Mouse (Mus musculus): ENCODE data around the gene Zfp799. TPM values are rescaled to one million over a fixed set of nuclear protein-coding genes. Genes with fewer than 3 reads are reported as not detected.
"Not testable (repeated sequence)": the region's sequence is repeated elsewhere in the genome, so short reads cannot be mapped to it uniquely, and the experiment has no call there.

The Zfp799 gene
- total RNA-seq (2015; ENCODE audit: low replicate concordance) (0.42 and 1.1 TPM in 2 replicates), total RNA-seq (2017; ENCODE audit: low replicate concordance) (0.45 and 1.4 TPM in 2 replicates)

- peak; percentile 85 for ATAC-seq (replicated peaks; ENCODE audit: low FRiP score, poor library complexity, severe bottlenecking)
These were observed at the start of gene Zfp799 for GRCm38 (mm10) chr17:32829540-32830417. TSS of gene Zfp799 (minus strand) at chr17:32830261.

DNA sequence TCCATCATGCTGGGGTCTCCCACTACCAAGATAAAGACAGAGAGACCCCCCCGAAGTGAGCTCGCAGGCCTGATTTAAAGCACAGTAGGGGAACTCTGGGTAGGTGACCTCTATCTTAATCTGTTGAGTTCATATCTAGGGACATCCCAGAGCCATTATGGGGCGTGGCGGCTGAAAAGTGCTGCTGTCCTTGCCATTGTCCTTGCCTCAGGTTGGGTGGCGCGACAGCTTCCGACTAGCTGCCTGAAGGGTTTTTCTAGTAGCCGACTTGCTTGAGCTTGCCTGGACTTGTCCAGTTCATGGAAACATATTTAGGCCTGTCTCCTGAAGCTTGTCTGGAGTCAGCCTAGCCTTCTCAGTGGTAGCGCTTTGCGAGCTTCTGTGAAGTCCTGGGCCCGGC lies 48.7 kb upstream of the Zfp799 start:
- no peak for ATAC-seq (replicated peaks; ENCODE audit: low FRiP score, poor library complexity, severe bottlenecking)

GRCm38 (mm10) chr17:32877471-32878171 lies 47.6 kb upstream of the Zfp799 start:
- ATAC-seq (replicated peaks; ENCODE audit: low FRiP score, poor library complexity, severe bottlenecking) = no peak

GRCm38 (mm10) chr17:32872696-32873095 lies 42.6 kb upstream of the Zfp799 start:
- ATAC-seq (replicated peaks; ENCODE audit: low FRiP score, poor library complexity, severe bottlenecking) = no peak

DNA sequence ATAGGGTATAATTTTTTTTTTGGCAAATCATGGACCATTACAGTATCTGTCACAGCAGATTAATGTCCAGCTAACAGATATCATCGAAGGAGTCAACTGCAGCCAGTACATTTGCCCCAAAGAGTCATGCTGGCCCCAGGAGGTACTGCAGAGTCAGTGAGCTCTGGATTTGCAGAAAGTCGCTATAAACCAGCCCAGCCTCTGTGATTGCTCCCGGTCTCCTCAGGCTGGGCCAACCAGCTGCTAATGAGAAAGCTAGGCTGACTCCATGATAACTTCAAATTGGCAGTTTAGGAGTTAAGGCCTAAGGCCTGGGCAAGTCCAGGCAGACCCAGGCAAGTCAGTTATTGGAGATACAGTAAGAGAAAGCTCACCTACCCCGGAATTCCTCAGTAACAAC lies 42.0 kb upstream of the Zfp799 start:
- ATAC-seq (replicated peaks; ENCODE audit: low FRiP score, poor library complexity, severe bottlenecking) = no peak

DNA sequence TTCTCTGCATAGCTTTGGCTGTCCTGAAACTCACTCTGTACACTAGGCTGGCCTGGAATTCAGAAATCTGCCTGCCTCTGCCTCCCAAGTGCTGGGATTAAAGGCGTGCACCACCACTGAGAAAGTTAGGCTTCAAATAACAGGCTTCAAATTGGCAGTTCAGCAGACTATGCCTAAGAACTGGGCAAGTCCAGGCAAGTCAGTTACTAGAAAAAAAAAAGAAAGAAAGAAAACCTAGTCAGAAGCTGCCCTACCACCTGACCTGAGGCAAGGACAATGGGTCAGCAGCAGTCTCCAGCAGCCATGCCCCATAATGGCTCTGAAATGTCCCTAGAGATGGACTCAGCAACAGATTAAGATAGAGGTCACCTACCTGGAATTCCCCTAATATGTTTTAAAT lies 41.4 kb upstream of the Zfp799 start:
- no peak for ATAC-seq (replicated peaks; ENCODE audit: low FRiP score, poor library complexity, severe bottlenecking)

DNA sequence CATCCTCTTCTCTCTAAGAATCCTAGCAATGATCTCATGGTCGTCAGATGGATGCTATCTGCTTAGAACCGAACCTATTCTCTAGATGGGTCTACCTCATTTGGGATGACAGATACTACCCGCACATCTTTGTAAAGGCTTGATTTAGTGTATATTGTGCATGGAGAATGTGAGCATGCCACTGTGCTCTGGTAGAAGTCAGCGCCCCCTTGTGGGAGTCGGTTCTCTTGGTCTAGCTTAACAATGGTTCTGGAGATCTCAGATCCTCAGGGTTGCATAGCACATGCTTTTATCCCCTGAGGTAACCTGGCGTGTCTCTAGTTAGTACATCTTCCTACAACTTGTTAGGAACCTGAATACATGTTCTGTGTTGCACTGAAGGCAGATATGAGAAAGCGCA lies 37.2 kb upstream of the Zfp799 start:
- 0 out of 2 replicates have a peak, but pooled peaks have one; percentile 39 for ATAC-seq (replicated peaks; ENCODE audit: low FRiP score, poor library complexity, severe bottlenecking)

- ATAC-seq (replicated peaks; ENCODE audit: low FRiP score, poor library complexity, severe bottlenecking) = not testable (repeated sequence)
These were observed 26.7 kb upstream of the Zfp799 start for GRCm38 (mm10) chr17:32856713-32857112.

DNA sequence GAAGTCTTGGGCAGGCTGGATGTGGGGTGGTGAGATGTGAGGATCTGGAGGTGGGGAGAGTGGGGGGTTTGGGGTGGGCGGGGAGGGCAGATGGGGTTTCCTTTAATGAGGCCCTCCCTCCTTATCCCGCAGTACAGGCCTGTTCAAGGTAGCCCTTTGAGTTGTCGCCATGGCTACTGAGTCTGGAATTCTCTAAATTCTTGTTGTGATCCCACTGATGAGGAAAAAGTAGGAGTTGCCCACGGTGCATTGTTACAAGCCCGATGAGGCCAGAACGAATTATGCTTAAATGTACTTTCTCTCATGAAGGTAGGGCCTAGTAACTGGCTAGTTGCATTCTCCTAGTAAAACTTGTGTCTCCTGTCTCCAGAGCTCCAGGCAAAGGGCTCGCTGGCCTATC lies 21.5 kb upstream of the Zfp799 start:
- ATAC-seq (replicated peaks; ENCODE audit: low FRiP score, poor library complexity, severe bottlenecking) = no peak

GRCm38 (mm10) chr17:32841388-32841787 lies 11.3 kb upstream of the Zfp799 start:
- no peak for ATAC-seq (replicated peaks; ENCODE audit: low FRiP score, poor library complexity, severe bottlenecking)

GRCm38 (mm10) chr17:32839083-32839802 lies 9.2 kb upstream of the Zfp799 start:
- ATAC-seq (replicated peaks; ENCODE audit: low FRiP score, poor library complexity, severe bottlenecking) = no peak

GRCm38 (mm10) chr17:32830418-32830782 lies 339 bp upstream of the Zfp799 start:
- ATAC-seq (replicated peaks; ENCODE audit: low FRiP score, poor library complexity, severe bottlenecking) = no peak

GRCm38 (mm10) chr17:32816074-32816784 lies 13.8 kb downstream of the Zfp799 start:
- no peak for ATAC-seq (replicated peaks; ENCODE audit: low FRiP score, poor library complexity, severe bottlenecking)

DNA sequence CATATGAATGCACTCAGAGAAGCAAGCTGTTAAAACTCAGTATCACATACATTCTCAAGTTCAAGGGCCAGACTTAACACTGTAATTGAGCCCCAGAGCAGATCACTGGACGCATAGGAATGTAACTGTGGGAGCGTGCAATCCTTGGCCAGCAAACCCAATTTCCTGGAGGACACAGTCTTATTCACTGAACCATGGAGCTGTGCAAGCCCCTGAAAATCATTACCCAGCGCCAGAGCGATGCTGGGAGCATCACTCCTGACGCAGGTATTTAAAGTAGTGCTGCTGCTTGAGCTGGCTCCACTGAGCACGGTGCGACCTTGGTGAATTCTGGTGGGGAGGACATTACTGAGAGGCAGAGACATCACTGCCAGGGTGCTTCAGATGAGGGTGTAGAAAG lies 15.9 kb downstream of the Zfp799 start:
- no peak for ATAC-seq (replicated peaks; ENCODE audit: low FRiP score, poor library complexity, severe bottlenecking)

DNA sequence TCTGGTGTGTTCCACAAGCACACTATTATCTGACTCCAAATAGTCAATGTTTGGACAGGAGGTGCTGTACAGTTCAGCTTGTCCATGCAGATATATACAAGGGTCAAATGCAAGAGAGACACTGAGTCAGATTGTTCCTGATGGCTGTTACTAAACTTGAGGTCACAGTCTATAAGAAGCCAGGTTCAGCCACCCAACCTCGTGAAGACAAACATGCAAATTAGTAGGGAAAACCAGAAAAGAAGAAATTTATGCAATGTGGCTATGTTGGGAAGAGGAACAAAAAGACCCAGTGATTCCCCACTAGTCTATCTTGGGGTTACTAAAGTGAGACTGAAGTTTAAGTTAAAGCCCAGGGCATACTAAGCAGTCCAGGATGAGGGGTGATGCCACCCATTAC lies 19.4 kb downstream of the Zfp799 start:
- no peak for ATAC-seq (replicated peaks; ENCODE audit: low FRiP score, poor library complexity, severe bottlenecking)

- ATAC-seq (replicated peaks; ENCODE audit: low FRiP score, poor library complexity, severe bottlenecking) = no peak
These were observed 20.3 kb downstream of the Zfp799 start, which contains the start of gene Zfp811 for GRCm38 (mm10) chr17:32809544-32810374. TSS of gene Zfp811 (minus strand) at chr17:32809931.

GRCm38 (mm10) chr17:32808921-32809320 lies 21.1 kb downstream of the Zfp799 start:
- no peak for ATAC-seq (replicated peaks; ENCODE audit: low FRiP score, poor library complexity, severe bottlenecking)

GRCm38 (mm10) chr17:32789244-32789643 lies 40.8 kb downstream of the Zfp799 start:
- ATAC-seq (replicated peaks; ENCODE audit: low FRiP score, poor library complexity, severe bottlenecking) = no peak

DNA sequence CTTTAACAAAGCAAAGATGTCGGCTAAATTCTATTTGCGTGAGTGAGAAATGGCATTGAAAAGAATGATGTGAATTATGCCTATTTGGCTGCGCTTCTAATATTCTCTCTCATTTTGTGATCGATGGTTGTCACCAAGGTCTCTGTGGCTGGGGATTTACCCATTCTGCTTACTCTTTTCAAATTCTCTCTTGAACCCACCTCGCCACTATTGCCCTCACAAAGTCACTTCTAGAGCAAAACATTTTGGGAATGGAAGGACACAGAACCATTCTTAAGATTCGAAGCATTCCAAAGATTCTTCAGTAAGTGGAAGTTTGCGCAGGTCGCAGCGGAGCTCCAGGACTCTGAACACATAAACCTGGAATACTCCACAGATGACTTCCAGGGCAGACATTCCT lies 41.5 kb downstream of the Zfp799 start:
- ATAC-seq (replicated peaks; ENCODE audit: low FRiP score, poor library complexity, severe bottlenecking) = no peak
